Mouse (Mus musculus): ENCODE results near the gene Pttg1ip. TPM values are rescaled to one million over a fixed set of nuclear protein-coding genes. Genes with fewer than 3 reads are reported as not detected.
A peak's percentile ranks its signal among the peaks of the same experiment; 100 is the strongest.

Gene Pttg1ip
- total and polyA plus RNA-seq, 3 experiments: 106 to 140 (median 111) TPM

GRCm38 (mm10) chr10:77572225-77572624, 9.3 kb upstream of the Pttg1ip start:
- DNase-seq (ENCODE audit: low spot score) (no peak), ATAC-seq (ENCODE audit: extremely low read depth, insufficient number of reproducible peaks, low FRiP score, poor library complexity, severe bottlenecking) (no peak)
- no peak for TF ChIP-seq GATA1 (IDR thresholded peaks at IDR 0.05; ENCODE audit: borderline replicate concordance, low read length)
- no peak for TF ChIP-seq CTCF (IDR thresholded peaks at IDR 0.05; ENCODE audit: low read depth, low read length)
- TF ChIP-seq TAL1 (conservative IDR thresholded peaks at IDR 0.05; ENCODE audit: low read depth, low read length): no peak
- no peak for TF ChIP-seq GATA2 (IDR thresholded peaks at IDR 0.05; ENCODE audit: borderline replicate concordance, low read depth, low read length)
- TF ChIP-seq POLR2AphosphoS5 (IDR thresholded peaks at IDR 0.05; ENCODE audit: insufficient replicate concordance, low read depth, low read length): no peak
- Histone ChIP-seq H3K4me1 (ENCODE audit: insufficient read depth, low read depth, low read length) (peaks cover 43% of the 10 kb centered on the region), H3K27me3 (ENCODE audit: insufficient read depth, low read length) (peaks cover 14% of the 10 kb centered on the region), H3K4me3 (ENCODE audit: low read depth, low read length) (no peak overlapping the region), H3K36me3 (replicated peaks) (peaks cover 11% of the 10 kb centered on the region), H3K9me3 (replicated peaks) (no peaks in the 10 kb centered on the region)

GRCm38 (mm10) chr10:77573162-77573561, 8.4 kb upstream of the Pttg1ip start:
- peaks cover 11% of the 10 kb centered on the region for H3K36me3 ChIP-seq (replicated peaks)
- DNase-seq (ENCODE audit: low spot score) (no peak), ATAC-seq (ENCODE audit: extremely low read depth, insufficient number of reproducible peaks, low FRiP score, poor library complexity, severe bottlenecking) (no peak)
- H3K27me3 ChIP-seq (ENCODE audit: insufficient read depth, low read length): peaks cover 17% of the 10 kb centered on the region
- peaks cover 35% of the 10 kb centered on the region for H3K4me1 ChIP-seq (ENCODE audit: insufficient read depth, low read depth, low read length)
- no peak overlapping the region for H3K4me3 ChIP-seq (ENCODE audit: low read depth, low read length)
- no peaks in the 10 kb centered on the region for H3K9me3 ChIP-seq (replicated peaks)
- TF ChIP-seq GATA1 (IDR thresholded peaks at IDR 0.05; ENCODE audit: borderline replicate concordance, low read length) (no peak), TAL1 (conservative IDR thresholded peaks at IDR 0.05; ENCODE audit: low read depth, low read length) (no peak), POLR2AphosphoS5 (IDR thresholded peaks at IDR 0.05; ENCODE audit: insufficient replicate concordance, low read depth, low read length) (no peak), CTCF (IDR thresholded peaks at IDR 0.05; ENCODE audit: low read depth, low read length) (no peak), GATA2 (IDR thresholded peaks at IDR 0.05; ENCODE audit: borderline replicate concordance, low read depth, low read length) (no peak)

DNA sequence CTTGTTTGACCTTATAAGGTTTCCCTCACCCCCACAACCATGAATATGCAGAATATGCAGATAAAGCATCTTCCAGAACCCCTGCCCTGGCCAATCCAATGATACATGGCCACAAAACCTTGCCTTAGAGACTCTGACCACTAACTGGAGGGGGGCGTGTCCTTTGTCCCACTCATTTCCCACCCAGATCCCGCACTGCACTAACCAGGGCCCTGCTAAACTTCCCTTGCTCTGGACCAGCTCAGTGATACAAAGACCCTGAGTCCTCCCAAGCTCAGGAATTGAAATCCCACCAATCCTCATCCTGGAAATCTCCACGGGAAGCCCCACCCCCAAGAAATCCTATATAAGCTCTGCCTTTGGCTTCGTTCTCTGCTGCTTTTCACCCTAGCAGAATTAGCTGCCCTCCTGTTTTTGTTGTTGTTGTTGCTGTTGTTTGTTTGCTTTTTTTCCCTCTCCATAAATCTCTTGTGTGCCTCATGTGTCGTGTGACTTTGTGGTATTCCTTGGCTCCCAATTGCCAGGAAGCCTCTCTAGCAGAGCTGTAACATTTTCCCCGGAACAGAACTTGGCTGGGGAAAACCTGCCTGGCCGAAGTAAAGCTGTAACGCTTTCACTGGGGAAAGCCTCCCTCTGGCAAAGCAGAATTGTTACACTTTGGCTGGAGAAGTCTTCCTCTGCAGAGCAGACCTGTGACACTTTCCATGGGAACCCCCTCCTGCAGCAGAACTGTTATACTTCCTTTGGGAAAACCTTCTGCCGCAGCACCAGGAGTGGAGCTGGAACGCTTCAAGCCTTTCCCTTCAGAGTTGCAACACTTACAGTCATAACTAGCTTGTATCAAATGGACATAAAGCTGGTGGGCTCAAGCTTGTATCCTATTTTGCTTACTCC, 1.2 kb upstream of the Pttg1ip start:
- H3K4me3 ChIP-seq (ENCODE audit: low read depth, low read length): no peak overlapping the region
- no peak for TF ChIP-seq GATA1 (IDR thresholded peaks at IDR 0.05; ENCODE audit: borderline replicate concordance, low read length)
- TF ChIP-seq CTCF (IDR thresholded peaks at IDR 0.05; ENCODE audit: low read depth, low read length): no peak
- TF ChIP-seq POLR2AphosphoS5 (IDR thresholded peaks at IDR 0.05; ENCODE audit: insufficient replicate concordance, low read depth, low read length): no peak
- no peak for TF ChIP-seq TAL1 (conservative IDR thresholded peaks at IDR 0.05; ENCODE audit: low read depth, low read length)
- no peak for DNase-seq (ENCODE audit: low spot score)

GRCm38 (mm10) chr10:77581023-77581407, 505 bp upstream of the Pttg1ip start:
- Histone ChIP-seq H3K27me3 (ENCODE audit: insufficient read depth, low read length) (peaks cover 3% of the 10 kb centered on the region; the same call in 1 of the 2 replicates), H3K9me3 (replicated peaks) (no peaks in the 10 kb centered on the region), H3K4me3 (ENCODE audit: low read depth, low read length) (peak overlapping the region; percentile 87), H3K4me1 (ENCODE audit: insufficient read depth, low read depth, low read length) (peaks cover 54% of the 10 kb centered on the region), H3K36me3 (replicated peaks) (peaks cover 19% of the 10 kb centered on the region)
- no peak for DNase-seq (ENCODE audit: low spot score)
- TF ChIP-seq POLR2AphosphoS5 (IDR thresholded peaks at IDR 0.05; ENCODE audit: insufficient replicate concordance, low read depth, low read length) (no peak), GATA1 (IDR thresholded peaks at IDR 0.05; ENCODE audit: borderline replicate concordance, low read length) (no peak), CTCF (IDR thresholded peaks at IDR 0.05; ENCODE audit: low read depth, low read length) (no peak), GATA2 (IDR thresholded peaks at IDR 0.05; ENCODE audit: borderline replicate concordance, low read depth, low read length) (no peak), TAL1 (conservative IDR thresholded peaks at IDR 0.05; ENCODE audit: low read depth, low read length) (no peak)
- no peak for ATAC-seq (ENCODE audit: extremely low read depth, insufficient number of reproducible peaks, low FRiP score, poor library complexity, severe bottlenecking)

More for the DNA sequence above, 1.2 kb upstream of the Pttg1ip start:
- Histone ChIP-seq H3K4me1 (ENCODE audit: insufficient read depth, low read depth, low read length) (peaks cover 47% of the 10 kb centered on the region), H3K9me3 (replicated peaks) (no peaks in the 10 kb centered on the region), H3K36me3 (replicated peaks) (peaks cover 13% of the 10 kb centered on the region), H3K27me3 (ENCODE audit: insufficient read depth, low read length) (peaks cover 3% of the 10 kb centered on the region; the same call in 1 of the 2 replicates)
- ATAC-seq (ENCODE audit: extremely low read depth, insufficient number of reproducible peaks, low FRiP score, poor library complexity, severe bottlenecking): no peak

DNA sequence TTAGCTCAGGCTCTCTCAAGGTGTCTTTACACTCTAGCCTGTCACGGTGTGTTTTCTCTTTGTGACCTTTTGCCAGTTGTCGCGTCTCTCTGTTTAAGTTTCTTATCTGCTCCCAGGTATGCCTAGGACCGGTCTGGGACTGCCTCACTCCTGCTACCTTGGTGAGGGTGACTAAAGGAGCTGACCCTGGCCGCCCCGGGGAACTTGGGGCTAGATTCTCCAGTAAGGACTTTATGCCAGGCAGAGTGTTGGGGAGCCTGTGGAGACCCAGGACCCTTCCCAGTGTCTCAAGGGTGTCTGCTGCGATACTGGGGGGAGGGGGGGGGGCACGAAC, 732 bp downstream of the Pttg1ip start:
- ATAC-seq (ENCODE audit: extremely low read depth, insufficient number of reproducible peaks, low FRiP score, poor library complexity, severe bottlenecking) (no peak), DNase-seq (ENCODE audit: low spot score) (no peak)
- TF ChIP-seq GATA2 (IDR thresholded peaks at IDR 0.05; ENCODE audit: borderline replicate concordance, low read depth, low read length): no peak
- no peak for TF ChIP-seq CTCF (IDR thresholded peaks at IDR 0.05; ENCODE audit: low read depth, low read length)
- no peak for TF ChIP-seq GATA1 (IDR thresholded peaks at IDR 0.05; ENCODE audit: borderline replicate concordance, low read length)
- no peak for TF ChIP-seq TAL1 (conservative IDR thresholded peaks at IDR 0.05; ENCODE audit: low read depth, low read length)
- Histone ChIP-seq H3K9me3 (replicated peaks) (no peaks in the 10 kb centered on the region), H3K36me3 (replicated peaks) (peaks cover 32% of the 10 kb centered on the region), H3K27me3 (ENCODE audit: insufficient read depth, low read length) (peaks cover 3% of the 10 kb centered on the region; the same call in 1 of the 2 replicates), H3K4me3 (ENCODE audit: low read depth, low read length) (peak overlapping the region; percentile 87), H3K4me1 (ENCODE audit: insufficient read depth, low read depth, low read length) (peaks cover 67% of the 10 kb centered on the region)

- H3K4me1 ChIP-seq (ENCODE audit: insufficient read depth, low read depth, low read length): peaks cover 82% of the 10 kb centered on the region
- H3K36me3 ChIP-seq (replicated peaks): peaks cover 48% of the 10 kb centered on the region
- no peaks in the 10 kb centered on the region for H3K27me3 ChIP-seq (ENCODE audit: insufficient read depth, low read length)
- DNase-seq (ENCODE audit: low spot score) (peak; percentile 72), ATAC-seq (ENCODE audit: extremely low read depth, insufficient number of reproducible peaks, low FRiP score, poor library complexity, severe bottlenecking) (peak; percentile 68)
- no peaks in the 10 kb centered on the region for H3K9me3 ChIP-seq (replicated peaks)
- H3K4me3 ChIP-seq (ENCODE audit: low read depth, low read length): peak overlapping the region; percentile 63
- TF ChIP-seq GATA1 (IDR thresholded peaks at IDR 0.05; ENCODE audit: borderline replicate concordance, low read length) (no peak), TAL1 (conservative IDR thresholded peaks at IDR 0.05; ENCODE audit: low read depth, low read length) (no peak), CTCF (IDR thresholded peaks at IDR 0.05; ENCODE audit: low read depth, low read length) (no peak), POLR2AphosphoS5 (IDR thresholded peaks at IDR 0.05; ENCODE audit: insufficient replicate concordance, low read depth, low read length) (no peak), GATA2 (IDR thresholded peaks at IDR 0.05; ENCODE audit: borderline replicate concordance, low read depth, low read length) (no peak)
These were observed 2.4 kb downstream of the Pttg1ip start for GRCm38 (mm10) chr10:77583795-77584422.
